8 mouse cellular contexts compared by ENCODE assay signal in the genomic region with DNA sequence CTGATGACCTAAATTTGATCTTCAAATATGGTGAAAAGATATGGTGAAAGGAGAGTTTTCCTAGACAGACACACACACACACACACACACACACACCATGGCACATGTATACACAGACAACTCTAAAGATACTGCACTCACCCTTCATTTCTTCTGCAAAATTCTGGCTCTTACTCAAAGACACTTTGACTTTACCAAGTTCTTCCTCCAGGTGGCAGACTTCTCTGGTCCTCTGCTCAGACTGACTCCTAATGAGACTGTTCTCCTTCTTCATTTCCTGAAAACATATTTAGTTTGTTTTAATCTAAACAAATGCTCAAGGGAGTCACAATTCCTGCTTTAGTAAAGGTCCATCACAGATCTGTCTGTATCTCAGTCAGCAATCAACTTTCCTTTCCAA. TPM values are rescaled to one million over a fixed set of nuclear protein-coding genes. Genes with fewer than 3 reads are reported as not detected.
DNase-seq lines count a peak whose midpoint lies in the region; ATAC-seq and TF ChIP-seq lines count a peak whose summit lies in the region.

No protein-coding gene starts in this region.

- no peak overlapping the region for H3K9ac ChIP-seq in heart, adult 2 months (ENCODE audit: low read depth, low read length)

- intact Hi-C loops in heart, adult 2 months (cut with DNase I): no loop called here

- H3K36me3 ChIP-seq in heart, adult 2 months (ENCODE audit: control insufficient read depth, insufficient read depth, low read length): no peaks in the 10 kb centered on the region; the same call in 1 of the 2 replicates
- peaks cover 57% of the 10 kb centered on the region for H3K36me3 ChIP-seq in heart, embryonic 10.5 days

- H3K27me3 ChIP-seq in heart, adult 2 months (ENCODE audit: control insufficient read depth, insufficient read depth, low read length): no peaks in the 10 kb centered on the region
- no peaks in the 10 kb centered on the region for H3K27me3 ChIP-seq in heart, embryonic 10.5 days (ENCODE audit: insufficient read depth, poor library complexity, severe bottlenecking)

- no peak for TF ChIP-seq POLR2A in heart, adult 2 months (IDR thresholded peaks at IDR 0.05; ENCODE audit: insufficient read depth, low read depth, low read length)

- peak; percentile 49 to 69; a peak in 2 of 4 replicates for ATAC-seq in hematopoietic stem cell, adult 5-6 weeks (replicated peaks in 1 of 2; ENCODE audit: insufficient read depth in 1 of 2, low FRiP score in 2 of 2, low TSS enrichment in 1 of 2, low read depth in 1 of 2, poor library complexity in 2 of 2, severe bottlenecking in 2 of 2)
- ATAC-seq in neutrophil, adult 5-6 weeks (ENCODE audit: extremely low read depth, insufficient number of reproducible peaks, low FRiP score, poor library complexity, severe bottlenecking): peak; percentile 56; the same call in 1 of the 2 replicates

- no peak for TF ChIP-seq EP300 in heart, adult 2 months (IDR thresholded peaks at IDR 0.05; ENCODE audit: insufficient read depth, low read depth, low read length)

- no peaks in the 10 kb centered on the region for H3K9me3 ChIP-seq in heart, embryonic 10.5 days

- no peaks in the 10 kb centered on the region for H3K4me1 ChIP-seq in heart, adult 2 months (ENCODE audit: control insufficient read depth, insufficient read depth, low read length)
- no peaks in the 10 kb centered on the region for H3K4me1 ChIP-seq in heart, embryonic 10.5 days

- peak; percentile 78 for TF ChIP-seq CTCF in heart, adult 2 months (IDR thresholded peaks at IDR 0.05)

- DNase-seq in heart, adult 2 months: no peak
- no peak for DNase-seq in heart, embryonic 10.5 days (ENCODE audit: low spot score)
- peak; percentile 47 to 52 for DNase-seq in right cerebral cortex, adult 2 months (ENCODE audit: low spot score in 2 of 2)
- DNase-seq in right cerebral cortex, postnatal 25 days: no peak
- DNase-seq in adrenal gland, postnatal 36 days: peak; percentile 5 to 55
- DNase-seq in ovary, postnatal 36 days (ENCODE audit: low spot score): no peak

- H3K4me3 ChIP-seq in heart, adult 2 months: no peak overlapping the region
- H3K4me3 ChIP-seq in heart, embryonic 10.5 days: no peak overlapping the region

- H3K79me2 ChIP-seq in heart, adult 2 months (replicated peaks; ENCODE audit: control insufficient read depth, insufficient read depth, low read length): no peaks in the 10 kb centered on the region

- H3K27ac ChIP-seq in heart, adult 2 months: no peak overlapping the region
- no peak overlapping the region for H3K27ac ChIP-seq in heart, embryonic 10.5 days

RNA-seq across cellular contexts. Expression of gene Cenpf, which starts 26.0 kb away (rescaled TPM):
- 1 to 10 TPM; 5.4 to 5.5 TPM for total RNA-seq in heart, adult 2 months (2021)
- 2.0 and 2.9 TPM in 2 replicates for polyA plus RNA-seq in heart, adult 2 months (2012; rRNA removed)
- polyA plus RNA-seq in heart, embryonic 10.5 days (2016; fragmentation: Nextera tagmentation; extraction: Ambion mirVana): 62.7 and 71.3 TPM in 2 replicates
- total RNA-seq in adrenal gland, postnatal 36 days (2021): 1 to 10 TPM; 4.0 to 4.7 TPM
- 42.1 and 66.3 TPM in 2 replicates for total RNA-seq in hematopoietic stem cell, adult 5-6 weeks (2017)
- 0.12 and 0.23 TPM in 2 replicates for total RNA-seq in neutrophil, adult 5-6 weeks (2017)

Comparison
In these comparisons a context has a peak if more than half of its experiments do, and no peak if none do; other contexts are left out.
1. DNase-seq: peak in right cerebral cortex, adult 2 months (2 of 2) and adrenal gland, postnatal 36 days (2 of 2); none in heart, adult 2 months (0 of 2), heart, embryonic 10.5 days (single experiment), right cerebral cortex, postnatal 25 days (single experiment) and ovary, postnatal 36 days (single experiment).